Mouse (Mus musculus): ENCODE results near the gene Plin1. TPM values are rescaled to one million over a fixed set of nuclear protein-coding genes. Genes with fewer than 3 reads are reported as not detected.
A peak's percentile ranks its signal among the peaks of the same experiment; 100 is the strongest.

Plin1 gene
- 48.1 and 83.8 TPM in 2 replicates for polyA plus RNA-seq (2012; rRNA removed)

DNA sequence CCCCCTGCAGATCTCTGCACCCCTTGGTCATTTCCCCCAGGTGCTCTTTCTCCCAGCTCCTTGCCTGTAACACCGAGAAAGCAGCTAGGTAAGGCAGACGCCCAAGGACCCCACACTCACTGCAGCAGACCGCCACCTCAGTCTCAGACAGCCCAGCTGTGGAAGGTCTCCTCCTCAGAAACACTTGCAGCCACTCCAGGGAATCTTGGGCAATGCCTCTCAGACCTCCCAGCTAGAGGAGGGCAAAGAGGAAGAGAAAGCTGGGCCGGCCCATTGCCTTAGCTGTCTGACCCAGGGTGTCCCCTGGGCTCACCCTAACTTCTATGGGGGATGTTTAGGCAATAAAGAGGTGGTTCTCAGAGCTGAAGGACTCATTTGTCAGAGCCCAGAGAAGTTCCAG lies at the start of gene Plin1:
TSS of gene Plin1 (minus strand) at position 282 of the 400 bp plus-strand sequence.
- H3K4me1 ChIP-seq (ENCODE audit: control insufficient read depth, insufficient read depth, low read length): no peaks in the 10 kb centered on the region
- DNase-seq: no peak
- TF ChIP-seq POLR2A (IDR thresholded peaks at IDR 0.05; ENCODE audit: borderline replicate concordance, extremely low read depth, low read depth, low read length) (no peak), CTCF (IDR thresholded peaks at IDR 0.05; ENCODE audit: insufficient read depth, low read length) (no peak)
- WGBS: 50% methylated on average over 4 of the region's 4 CpGs
- H3K4me3 ChIP-seq (replicated peaks; ENCODE audit: extremely low read depth, low read depth, low read length): no peak within 1 kb of the TSS

DNA sequence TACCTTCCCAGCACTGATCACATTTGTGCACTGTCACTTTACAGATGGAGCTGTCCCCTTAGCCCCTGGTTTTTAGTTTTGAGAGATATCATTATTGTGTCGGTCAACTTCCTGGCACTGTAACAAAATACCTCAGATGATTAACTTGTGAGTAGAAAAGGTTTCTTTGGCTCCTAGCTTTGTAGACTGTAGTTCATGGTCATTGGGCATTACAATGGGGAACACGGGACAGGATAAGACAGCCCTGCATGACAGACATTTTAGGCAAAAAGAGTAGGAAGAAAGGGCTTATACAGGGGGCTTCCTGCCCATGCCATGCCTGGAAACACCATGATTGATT lies 49.8 kb upstream of the Plin1 start:
- 71% methylated on average over 2 of the region's 2 CpGs for WGBS

DNA sequence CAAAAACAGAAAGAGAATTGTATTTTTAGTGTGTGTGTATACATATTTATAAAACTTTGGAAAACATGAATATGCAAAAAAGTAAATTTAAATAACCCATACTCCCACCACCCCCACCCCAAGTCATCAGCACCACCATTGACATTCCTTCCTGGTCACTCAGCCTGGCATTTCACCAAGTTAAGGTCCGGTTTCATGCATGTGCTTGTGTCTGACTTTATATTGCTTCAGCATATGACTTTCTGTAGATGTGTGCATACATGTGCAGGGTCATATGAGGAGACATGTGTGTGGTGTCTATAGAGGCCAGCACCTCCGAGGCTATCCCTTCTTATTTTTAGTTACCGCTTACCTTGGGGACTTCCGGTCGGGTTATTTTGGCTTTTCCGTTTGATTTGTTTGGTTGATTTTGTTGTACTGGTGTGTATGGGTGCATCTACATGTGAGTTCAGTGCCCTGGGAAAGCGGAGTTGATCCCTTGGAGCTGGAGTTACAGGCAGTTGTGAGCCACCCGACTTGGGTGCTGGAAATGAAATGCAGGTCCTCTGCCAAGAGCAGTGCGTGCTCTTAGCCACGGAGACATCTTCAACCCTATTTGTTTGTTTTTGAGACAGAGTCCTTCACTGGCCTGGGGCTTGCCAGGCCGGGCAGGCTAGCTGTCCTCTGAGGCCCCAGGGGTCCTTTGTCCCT lies 49.3 kb upstream of the Plin1 start:
- no peak for DNase-seq
- WGBS: 70% methylated on average over 11 of the region's 11 CpGs
- no peak for TF ChIP-seq CTCF (IDR thresholded peaks at IDR 0.05; ENCODE audit: insufficient read depth, low read length)
- TF ChIP-seq POLR2A (IDR thresholded peaks at IDR 0.05; ENCODE audit: borderline replicate concordance, extremely low read depth, low read depth, low read length): no peak
- H3K4me3 ChIP-seq (replicated peaks; ENCODE audit: extremely low read depth, low read depth, low read length): no peak overlapping the region
- no peaks in the 10 kb centered on the region for H3K4me1 ChIP-seq (ENCODE audit: control insufficient read depth, insufficient read depth, low read length)

More for the DNA sequence above, 49.8 kb upstream of the Plin1 start:
- TF ChIP-seq POLR2A (IDR thresholded peaks at IDR 0.05; ENCODE audit: borderline replicate concordance, extremely low read depth, low read depth, low read length) (no peak), CTCF (IDR thresholded peaks at IDR 0.05; ENCODE audit: insufficient read depth, low read length) (no peak)
- no peaks in the 10 kb centered on the region for H3K4me1 ChIP-seq (ENCODE audit: control insufficient read depth, insufficient read depth, low read length)
- H3K4me3 ChIP-seq (replicated peaks; ENCODE audit: extremely low read depth, low read depth, low read length): no peak overlapping the region
- DNase-seq: no peak

DNA sequence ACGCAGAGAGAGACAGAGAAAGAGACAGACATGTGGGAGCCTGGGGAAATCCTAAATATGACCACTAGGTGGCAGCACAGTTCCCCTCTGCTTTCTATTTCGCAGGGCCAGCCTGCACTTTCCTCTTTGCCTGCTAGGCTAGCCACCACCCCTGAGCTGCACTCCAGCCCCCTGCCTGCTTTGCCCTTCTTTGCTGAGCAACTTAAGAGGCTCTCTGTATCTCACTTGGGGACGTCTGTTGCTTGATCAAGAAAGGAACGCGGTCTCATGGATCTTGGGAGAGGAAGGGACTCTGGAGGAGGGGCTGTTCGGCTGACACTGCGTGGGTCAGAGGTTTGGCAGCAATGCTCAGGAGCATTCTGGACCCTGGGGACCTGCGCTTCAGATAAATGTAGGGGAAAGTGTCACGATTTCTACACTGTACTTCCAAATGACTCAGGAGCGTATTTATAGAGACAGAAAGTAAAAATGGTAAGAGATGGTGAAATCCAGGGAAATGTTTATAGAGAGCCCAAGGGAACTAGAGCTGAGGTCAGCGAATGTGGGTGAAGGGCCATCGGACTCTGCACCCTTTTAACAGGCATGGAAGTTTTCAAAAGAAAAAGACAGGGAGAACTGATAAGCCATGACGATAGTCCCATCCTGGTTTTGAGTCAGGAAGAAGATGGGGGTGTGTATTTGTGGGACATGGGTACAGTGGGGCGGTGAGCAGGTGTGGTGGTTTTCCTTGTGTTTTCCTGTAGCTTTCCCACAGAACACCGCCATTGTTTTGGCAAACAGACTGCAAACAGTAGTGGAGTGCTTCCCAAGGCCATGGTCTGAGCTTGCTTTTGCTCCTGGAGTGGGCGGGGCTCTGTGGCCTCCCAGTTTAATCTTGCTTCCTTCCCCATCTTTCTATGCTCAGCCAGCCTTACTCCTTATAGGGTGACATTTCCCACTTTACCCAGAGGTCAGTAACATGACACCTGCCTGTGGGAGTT lies 48.2 kb upstream of the Plin1 start:
- 21% methylated on average over 16 of the region's 16 CpGs for WGBS
- H3K4me3 ChIP-seq (replicated peaks; ENCODE audit: extremely low read depth, low read depth, low read length): peak overlapping the region; percentile 32
- H3K4me1 ChIP-seq (ENCODE audit: control insufficient read depth, insufficient read depth, low read length): no peaks in the 10 kb centered on the region
- peak; percentile 69 for DNase-seq
- TF ChIP-seq CTCF (IDR thresholded peaks at IDR 0.05; ENCODE audit: insufficient read depth, low read length) (peak; percentile 83), POLR2A (IDR thresholded peaks at IDR 0.05; ENCODE audit: borderline replicate concordance, extremely low read depth, low read depth, low read length) (no peak)

DNA sequence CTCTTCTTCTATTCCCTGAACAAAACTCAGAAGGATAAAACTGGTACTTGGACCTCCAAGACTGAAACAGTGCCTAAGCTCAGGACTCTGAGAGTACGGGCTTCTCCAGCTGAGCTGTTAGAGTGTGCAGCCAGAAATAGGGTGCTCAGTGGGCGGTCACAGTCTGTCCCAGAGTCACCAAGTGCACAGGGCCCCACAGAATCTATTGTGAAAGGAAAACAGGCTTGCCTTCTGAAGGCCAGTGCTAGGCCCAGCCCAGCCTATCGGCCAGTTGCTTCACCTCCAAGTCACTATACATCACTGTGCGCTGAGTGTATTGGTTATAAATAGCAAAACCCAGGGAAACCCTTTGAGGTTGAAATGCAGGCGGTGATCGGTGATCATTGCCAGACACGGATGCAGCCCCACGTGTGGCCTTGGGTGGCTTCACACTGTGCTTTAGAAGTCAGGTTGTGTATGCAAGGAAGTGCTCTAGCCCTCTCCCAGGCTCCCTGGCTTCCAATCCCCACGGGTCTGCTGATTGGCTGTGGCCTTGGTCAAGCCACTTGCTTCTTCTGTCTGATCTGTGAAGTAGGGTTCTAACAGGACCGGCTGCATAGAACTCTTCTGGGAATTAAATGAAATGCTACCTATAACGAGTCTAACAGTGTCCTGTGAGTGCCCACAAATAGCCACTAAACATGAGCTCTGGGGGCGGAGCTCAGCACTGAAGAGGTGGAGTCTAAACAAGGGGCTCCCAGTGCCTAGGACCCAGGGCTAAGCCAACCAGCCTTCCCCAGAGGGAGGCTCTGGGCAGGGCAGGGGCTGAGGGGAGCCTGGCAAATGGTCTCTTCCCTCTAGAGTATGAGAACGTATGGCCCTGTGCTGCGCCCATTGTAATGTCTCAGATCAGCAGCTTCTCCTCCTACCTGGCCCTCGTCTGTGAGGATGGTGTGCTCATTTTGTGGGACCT lies 39.1 kb upstream of the Plin1 start:
- TF ChIP-seq POLR2A (IDR thresholded peaks at IDR 0.05; ENCODE audit: borderline replicate concordance, extremely low read depth, low read depth, low read length): no peak
- no peak for TF ChIP-seq CTCF (IDR thresholded peaks at IDR 0.05; ENCODE audit: insufficient read depth, low read length)
- no peak overlapping the region for H3K4me3 ChIP-seq (replicated peaks; ENCODE audit: extremely low read depth, low read depth, low read length)
- no peaks in the 10 kb centered on the region for H3K4me1 ChIP-seq (ENCODE audit: control insufficient read depth, insufficient read depth, low read length)
- no peak for DNase-seq
- WGBS: 59% methylated on average over 15 of the region's 15 CpGs

DNA sequence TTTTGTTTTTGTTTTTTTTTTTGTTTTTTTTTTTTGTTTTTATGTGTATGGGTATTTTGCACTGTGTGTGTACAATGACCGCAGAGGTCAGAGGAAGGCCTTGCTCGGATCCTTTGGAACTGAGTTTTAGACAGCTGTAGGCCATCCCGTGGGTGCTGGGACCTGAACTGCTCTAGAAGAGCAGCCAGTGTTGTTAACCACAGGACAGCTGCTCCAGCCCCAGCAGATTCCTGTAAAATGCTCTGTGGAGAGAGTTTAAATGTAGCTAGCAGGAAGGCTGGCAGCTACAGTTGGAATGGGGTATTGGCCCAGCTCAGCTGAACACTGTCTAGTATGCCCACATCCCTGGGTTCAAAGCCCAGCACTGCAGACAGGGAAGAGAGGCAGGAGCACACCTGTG lies 37.0 kb upstream of the Plin1 start:
- 72% methylated on average over 3 of the region's 3 CpGs for WGBS
- DNase-seq: no peak
- Histone ChIP-seq H3K4me1 (ENCODE audit: control insufficient read depth, insufficient read depth, low read length) (no peaks in the 10 kb centered on the region), H3K4me3 (replicated peaks; ENCODE audit: extremely low read depth, low read depth, low read length) (no peak overlapping the region)
- no peak for TF ChIP-seq POLR2A (IDR thresholded peaks at IDR 0.05; ENCODE audit: borderline replicate concordance, extremely low read depth, low read depth, low read length)
- TF ChIP-seq CTCF (IDR thresholded peaks at IDR 0.05; ENCODE audit: insufficient read depth, low read length): no peak

DNA sequence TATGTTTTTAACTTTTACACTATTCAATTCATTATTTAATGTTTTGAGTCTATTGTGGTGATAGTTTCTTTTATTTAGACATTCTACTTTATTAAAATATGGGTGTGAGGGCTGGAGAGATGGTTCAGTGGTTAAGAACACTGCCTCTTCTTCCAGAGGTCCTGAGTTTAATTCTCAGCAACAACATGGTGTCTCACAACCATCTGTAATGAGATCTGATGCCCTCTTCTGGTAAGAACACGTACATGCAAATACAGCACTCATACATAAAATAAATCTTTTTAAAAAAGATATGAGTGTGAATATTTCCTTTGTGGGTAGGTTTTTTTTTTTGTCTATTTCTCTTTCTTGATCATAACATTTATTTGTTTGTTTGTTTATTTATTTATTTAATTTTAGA lies 33.3 kb upstream of the Plin1 start:
- no peak for TF ChIP-seq POLR2A (IDR thresholded peaks at IDR 0.05; ENCODE audit: borderline replicate concordance, extremely low read depth, low read depth, low read length)
- TF ChIP-seq CTCF (IDR thresholded peaks at IDR 0.05; ENCODE audit: insufficient read depth, low read length): no peak
- no peaks in the 10 kb centered on the region for H3K4me1 ChIP-seq (ENCODE audit: control insufficient read depth, insufficient read depth, low read length)
- DNase-seq: no peak
- H3K4me3 ChIP-seq (replicated peaks; ENCODE audit: extremely low read depth, low read depth, low read length): no peak overlapping the region
- WGBS: 40% methylated on average over 1 of the region's 1 CpGs

DNA sequence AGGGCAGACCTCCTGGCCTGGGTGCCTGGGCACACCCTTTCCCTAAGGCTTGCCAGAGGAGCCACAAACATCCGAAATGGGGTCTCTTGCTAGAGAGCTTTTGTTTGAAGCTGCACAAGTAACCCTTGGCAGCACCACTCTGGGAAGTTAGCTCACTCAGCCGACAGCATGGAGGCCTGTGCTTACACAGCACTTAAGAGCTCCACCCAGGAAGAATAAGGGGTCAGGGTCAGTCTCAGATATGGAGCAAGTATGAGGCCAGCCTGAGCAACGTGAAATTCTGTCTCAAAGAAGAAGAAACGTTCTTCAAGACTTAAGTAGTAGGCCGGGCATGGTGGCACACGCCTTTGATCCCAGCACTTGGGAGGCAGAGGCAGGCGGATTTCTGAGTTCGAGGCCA lies 29.4 kb upstream of the Plin1 start:
- TF ChIP-seq CTCF (IDR thresholded peaks at IDR 0.05; ENCODE audit: insufficient read depth, low read length) (no peak), POLR2A (IDR thresholded peaks at IDR 0.05; ENCODE audit: borderline replicate concordance, extremely low read depth, low read depth, low read length) (no peak)
- WGBS: 57% methylated on average over 8 of the region's 8 CpGs
- Histone ChIP-seq H3K4me3 (replicated peaks; ENCODE audit: extremely low read depth, low read depth, low read length) (no peak overlapping the region), H3K4me1 (ENCODE audit: control insufficient read depth, insufficient read depth, low read length) (no peaks in the 10 kb centered on the region)
- no peak for DNase-seq
